Mouse (Mus musculus): ENCODE data around the gene Galm. TPM values are rescaled to one million over a fixed set of nuclear protein-coding genes. Genes with fewer than 3 reads are reported as not detected.
"Not testable (repeated sequence)": the region's sequence is repeated elsewhere in the genome, so short reads cannot be mapped to it uniquely, and the experiment has no call there.

Gene Galm
- polyA plus RNA-seq, 1 experiment: 7.6 TPM

GRCm38 (mm10) chr17:80220131-80220530 lies 92.9 kb downstream of the Galm start:
- H3K4me3 ChIP-seq (replicated peaks; ENCODE audit: extremely low read depth, low read depth, low read length): no peak overlapping the region
- TF ChIP-seq CTCF (IDR thresholded peaks at IDR 0.05; ENCODE audit: insufficient read depth, low read length) (no peak), POLR2A (IDR thresholded peaks at IDR 0.05; ENCODE audit: borderline replicate concordance, extremely low read depth, low read depth, low read length) (no peak)
- DNase-seq: no peak
- 73% methylated on average over 2 of the region's 2 CpGs for WGBS
- H3K4me1 ChIP-seq (ENCODE audit: control insufficient read depth, insufficient read depth, low read length): peaks cover 2% of the 10 kb centered on the region; the same call in 1 of the 2 replicates

- 65% methylated on average over 9 of the region's 9 CpGs for WGBS
- TF ChIP-seq POLR2A (IDR thresholded peaks at IDR 0.05; ENCODE audit: borderline replicate concordance, extremely low read depth, low read depth, low read length) (no peak), CTCF (IDR thresholded peaks at IDR 0.05; ENCODE audit: insufficient read depth, low read length) (no peak)
These were observed 93.9 kb downstream of the Galm start for GRCm38 (mm10) chr17:80221202-80221601.

GRCm38 (mm10) chr17:80221890-80222628 lies 94.8 kb downstream of the Galm start:
- DNase-seq: no peak
- peak; percentile 35; the same call in 1 of the 2 replicates for TF ChIP-seq CTCF (IDR thresholded peaks at IDR 0.05; ENCODE audit: insufficient read depth, low read length)
- TF ChIP-seq POLR2A (IDR thresholded peaks at IDR 0.05; ENCODE audit: borderline replicate concordance, extremely low read depth, low read depth, low read length): no peak
- WGBS: 50% methylated on average over 3 of the region's 3 CpGs

More at GRCm38 (mm10) chr17:80221202-80221601, 93.9 kb downstream of the Galm start:
- no peak for DNase-seq
- Histone ChIP-seq H3K4me1 (ENCODE audit: control insufficient read depth, insufficient read depth, low read length) (peaks cover 2% of the 10 kb centered on the region; the same call in 1 of the 2 replicates), H3K4me3 (replicated peaks; ENCODE audit: extremely low read depth, low read depth, low read length) (no peak overlapping the region)

GRCm38 (mm10) chr17:80223829-80224228 lies 96.6 kb downstream of the Galm start:
- peak overlapping the region; percentile 71 for H3K4me3 ChIP-seq (replicated peaks; ENCODE audit: extremely low read depth, low read depth, low read length)
- no peak for DNase-seq
- WGBS: 6% methylated on average over 9 of the region's 9 CpGs
- TF ChIP-seq POLR2A (IDR thresholded peaks at IDR 0.05; ENCODE audit: borderline replicate concordance, extremely low read depth, low read depth, low read length) (no peak), CTCF (IDR thresholded peaks at IDR 0.05; ENCODE audit: insufficient read depth, low read length) (no peak)
- peaks cover 2% of the 10 kb centered on the region; the same call in 1 of the 2 replicates for H3K4me1 ChIP-seq (ENCODE audit: control insufficient read depth, insufficient read depth, low read length)

More at GRCm38 (mm10) chr17:80221890-80222628, 94.8 kb downstream of the Galm start:
- H3K4me1 ChIP-seq (ENCODE audit: control insufficient read depth, insufficient read depth, low read length): peaks cover 2% of the 10 kb centered on the region; the same call in 1 of the 2 replicates
- H3K4me3 ChIP-seq (replicated peaks; ENCODE audit: extremely low read depth, low read depth, low read length): no peak overlapping the region

GRCm38 (mm10) chr17:80224326-80225116 lies 97.2 kb downstream of the Galm start, which contains the start of gene Gemin6:
Gene Gemin6 (plus strand): TSS chr17:80224441.
- TF ChIP-seq CTCF (IDR thresholded peaks at IDR 0.05; ENCODE audit: insufficient read depth, low read length) (no peak), POLR2A (IDR thresholded peaks at IDR 0.05; ENCODE audit: borderline replicate concordance, extremely low read depth, low read depth, low read length) (peak; percentile 52; the same call in 1 of the 2 replicates)
- Histone ChIP-seq H3K4me3 (replicated peaks; ENCODE audit: extremely low read depth, low read depth, low read length) (peak within 1 kb of the TSS; percentile 71), H3K4me1 (ENCODE audit: control insufficient read depth, insufficient read depth, low read length) (peaks cover 2% of the 10 kb centered on the region; the same call in 1 of the 2 replicates)
- peak; percentile 77 for DNase-seq
- under 1% methylated on average over 33 of the region's 33 CpGs for WGBS

GRCm38 (mm10) chr17:80225142-80225541 lies 97.9 kb downstream of the Galm start:
- H3K4me3 ChIP-seq (replicated peaks; ENCODE audit: extremely low read depth, low read depth, low read length); H3K4me1 ChIP-seq (ENCODE audit: control insufficient read depth, insufficient read depth, low read length); DNase-seq: not testable (repeated sequence)
- WGBS: 44% methylated on average over 5 of the region's 5 CpGs

GRCm38 (mm10) chr17:80229396-80229795 lies 102.1 kb downstream of the Galm start:
- 71% methylated on average over 2 of the region's 2 CpGs for WGBS
- DNase-seq: no peak
- Histone ChIP-seq H3K4me1 (ENCODE audit: control insufficient read depth, insufficient read depth, low read length) (no peaks in the 10 kb centered on the region), H3K4me3 (replicated peaks; ENCODE audit: extremely low read depth, low read depth, low read length) (no peak overlapping the region)
- TF ChIP-seq CTCF (IDR thresholded peaks at IDR 0.05; ENCODE audit: insufficient read depth, low read length) (no peak), POLR2A (IDR thresholded peaks at IDR 0.05; ENCODE audit: borderline replicate concordance, extremely low read depth, low read depth, low read length) (no peak)

- 94% methylated on average over 5 of the region's 5 CpGs for WGBS
- TF ChIP-seq POLR2A (IDR thresholded peaks at IDR 0.05; ENCODE audit: borderline replicate concordance, extremely low read depth, low read depth, low read length) (no peak), CTCF (IDR thresholded peaks at IDR 0.05; ENCODE audit: insufficient read depth, low read length) (no peak)
- DNase-seq: no peak
- Histone ChIP-seq H3K4me1 (ENCODE audit: control insufficient read depth, insufficient read depth, low read length) (no peaks in the 10 kb centered on the region), H3K4me3 (replicated peaks; ENCODE audit: extremely low read depth, low read depth, low read length) (no peak overlapping the region)
These were observed 106.6 kb downstream of the Galm start for GRCm38 (mm10) chr17:80233844-80234243.

GRCm38 (mm10) chr17:80234376-80234775 lies 107.1 kb downstream of the Galm start:
- Histone ChIP-seq H3K4me3 (replicated peaks; ENCODE audit: extremely low read depth, low read depth, low read length) (no peak overlapping the region), H3K4me1 (ENCODE audit: control insufficient read depth, insufficient read depth, low read length) (no peaks in the 10 kb centered on the region)
- TF ChIP-seq POLR2A (IDR thresholded peaks at IDR 0.05; ENCODE audit: borderline replicate concordance, extremely low read depth, low read depth, low read length) (no peak), CTCF (IDR thresholded peaks at IDR 0.05; ENCODE audit: insufficient read depth, low read length) (no peak)
- DNase-seq: no peak
- WGBS: 60% methylated on average over 7 of the region's 7 CpGs

Other genes with a start within 250 kb of the Galm start
- 8.0 and 10.7 TPM in 2 replicates for gene Atl2, start 231.3 kb upstream of the Galm start, polyA plus RNA-seq (2012; rRNA removed)
- 18.2 and 18.5 TPM in 2 replicates for gene Hnrnpll, start 65.1 kb upstream of the Galm start, polyA plus RNA-seq (2012; rRNA removed)
- 31.5 and 46.7 TPM in 2 replicates for gene Srsf7, start 79.8 kb downstream of the Galm start, polyA plus RNA-seq (2012; rRNA removed)
- 0.06 TPM in 1 of 2 replicates, not detected in the other for gene Ttc39d, start 80.0 kb downstream of the Galm start, polyA plus RNA-seq (2012; rRNA removed)
- 0.79 and 1.6 TPM in 2 replicates for gene Gemin6, start 97.0 kb downstream of the Galm start, polyA plus RNA-seq (2012; rRNA removed)
- 4.2 and 7.5 TPM in 2 replicates for gene Morn2, start 162.7 kb downstream of the Galm start, polyA plus RNA-seq (2012; rRNA removed)
- gene Dhx57, start 163.0 kb downstream of the Galm start, polyA plus RNA-seq (2012; rRNA removed): 7.7 and 10.2 TPM in 2 replicates
- gene Arhgef33, start 179.9 kb downstream of the Galm start, polyA plus RNA-seq (2012; rRNA removed): 0.21 and 0.40 TPM in 2 replicates
- 0.79 TPM in 1 of 2 replicates, not detected in the other for gene Gm10190, start 246.1 kb downstream of the Galm start, polyA plus RNA-seq (2012; rRNA removed)

Measured in lung, adult 2 months (tissue).